Mouse (Mus musculus): Measurements from ENCODE around the gene Nlrp1b. TPM values are rescaled to one million over a fixed set of nuclear protein-coding genes. Genes with fewer than 3 reads are reported as not detected.

Gene Nlrp1b
- polyA plus RNA-seq, 1 experiment = 0.97 TPM

- no peak for DNase-seq (ENCODE audit: low read depth in 1 of 2, low spot score in 2 of 2)
- no peak overlapping the region for H3K27ac ChIP-seq (ENCODE audit: insufficient read depth, low read length)
- H3K4me3 ChIP-seq (ENCODE audit: extremely low read depth, insufficient read depth, insufficient read length) = no peak overlapping the region
- H3K4me1 ChIP-seq (ENCODE audit: control insufficient read depth, insufficient read depth, insufficient read length) = no peaks in the 10 kb centered on the region
- TF ChIP-seq CTCF (IDR thresholded peaks at IDR 0.05; ENCODE audit: extremely low read depth, insufficient read depth, insufficient read length, insufficient replicate concordance) = no peak
- H3K27me3 ChIP-seq (ENCODE audit: control insufficient read depth, insufficient read depth, low read length) = no peaks in the 10 kb centered on the region
- H3K36me3 ChIP-seq (ENCODE audit: control insufficient read depth, insufficient read depth, low read length) = no peaks in the 10 kb centered on the region
Observed at GRCm38 (mm10) chr11:71106261-71107021, 124.1 kb downstream of the Nlrp1b start.

GRCm38 (mm10) chr11:71103931-71104330 lies 126.6 kb downstream of the Nlrp1b start:
- no peaks in the 10 kb centered on the region for H3K27me3 ChIP-seq (ENCODE audit: control insufficient read depth, insufficient read depth, low read length)
- H3K36me3 ChIP-seq (ENCODE audit: control insufficient read depth, insufficient read depth, low read length) = no peaks in the 10 kb centered on the region
- no peak for DNase-seq (ENCODE audit: low read depth in 1 of 2, low spot score in 2 of 2)
- TF ChIP-seq POLR2A (IDR thresholded peaks at IDR 0.05; ENCODE audit: low read depth, low read length) (no peak), CTCF (IDR thresholded peaks at IDR 0.05; ENCODE audit: extremely low read depth, insufficient read depth, insufficient read length, insufficient replicate concordance) (no peak)
- no peaks in the 10 kb centered on the region for H3K4me1 ChIP-seq (ENCODE audit: control insufficient read depth, insufficient read depth, insufficient read length)
- no peak overlapping the region for H3K4me3 ChIP-seq (ENCODE audit: extremely low read depth, insufficient read depth, insufficient read length)
- no peak overlapping the region for H3K27ac ChIP-seq (ENCODE audit: insufficient read depth, low read length)

Other genes with a start within 250 kb of the Nlrp1b start
- 71.3 and 160 TPM in 2 replicates for gene C1qbp, start 247.7 kb downstream of the Nlrp1b start, polyA plus RNA-seq (2012; rRNA removed)
- gene Dhx33, start 226.3 kb downstream of the Nlrp1b start, polyA plus RNA-seq (2012; rRNA removed) = 20.3 and 24.6 TPM in 2 replicates
- 2.6 and 2.9 TPM in 2 replicates for gene Mis12, start 211.1 kb downstream of the Nlrp1b start, polyA plus RNA-seq (2012; rRNA removed)
- 4.2 and 5.2 TPM in 2 replicates for gene Derl2, start 210.9 kb downstream of the Nlrp1b start, polyA plus RNA-seq (2012; rRNA removed)
- gene 6330403K07Rik, start 197.2 kb downstream of the Nlrp1b start, polyA plus RNA-seq (2012; rRNA removed) = 0.26 and 0.40 TPM in 2 replicates
- gene Nlrp1a, start 86.0 kb downstream of the Nlrp1b start, polyA plus RNA-seq (2012; rRNA removed) = 0.11 and 0.20 TPM in 2 replicates